In the genomic region with DNA sequence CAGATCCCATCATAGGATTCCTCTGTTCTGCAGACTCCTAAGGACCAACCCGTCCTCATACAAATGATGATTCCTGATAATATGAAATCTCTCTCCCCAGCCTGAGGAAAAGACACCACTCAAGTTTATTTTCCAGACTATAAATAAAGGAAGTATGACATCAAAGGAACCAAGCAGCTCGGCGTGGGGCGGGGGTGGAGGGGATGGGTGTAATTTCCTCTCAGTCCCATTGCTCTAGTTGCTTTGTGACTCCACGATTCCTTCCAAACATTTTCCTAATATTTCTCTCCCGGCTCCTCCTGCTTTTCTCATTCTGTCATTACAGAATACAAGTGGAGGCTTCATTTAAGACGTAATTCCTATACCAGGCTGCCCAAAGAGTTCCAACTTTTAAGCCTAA, we compare ENCODE assay signal across 8 mouse cellular contexts. TPM values are rescaled to one million over a fixed set of nuclear protein-coding genes. Genes with fewer than 3 reads are reported as not detected.
DNase-seq lines count a peak whose midpoint lies in the region; ATAC-seq and TF ChIP-seq lines count a peak whose summit lies in the region.

No protein-coding gene starts in this region.

- H3K4me2 ChIP-seq in forebrain, embryonic 15.5 days (replicated peaks) = peak overlapping the region; percentile 61
- peak overlapping the region; percentile 57 for H3K4me2 ChIP-seq in limb, embryonic 15.5 days
- peak overlapping the region; percentile 54 for H3K4me2 ChIP-seq in neural tube, embryonic 12.5 days (replicated peaks)

- H3K9me3 ChIP-seq in forebrain, embryonic 15.5 days = no peaks in the 10 kb centered on the region
- H3K9me3 ChIP-seq in limb, embryonic 15.5 days = no peaks in the 10 kb centered on the region
- H3K9me3 ChIP-seq in neural tube, embryonic 12.5 days = no peaks in the 10 kb centered on the region

- no peak for TF ChIP-seq CTCF in left cerebral cortex, adult 2 months (IDR thresholded peaks at IDR 0.05)

- no peaks in the 10 kb centered on the region for H3K27me3 ChIP-seq in forebrain, embryonic 15.5 days
- no peaks in the 10 kb centered on the region for H3K27me3 ChIP-seq in limb, embryonic 15.5 days
- H3K27me3 ChIP-seq in neural tube, embryonic 12.5 days (replicated peaks) = no peaks in the 10 kb centered on the region

- peak overlapping the region; percentile 86 for H3K27ac ChIP-seq in left cerebral cortex, adult 2 months
- peak overlapping the region; percentile 80 for H3K27ac ChIP-seq in forebrain, embryonic 15.5 days (replicated peaks)
- H3K27ac ChIP-seq in limb, embryonic 15.5 days = peak overlapping the region; percentile 80
- H3K27ac ChIP-seq in neural tube, embryonic 12.5 days = no peak overlapping the region

- ATAC-seq in forebrain, embryonic 15.5 days (replicated peaks) = peak; percentile 2; the same call in 1 of the 2 replicates
- ATAC-seq in limb, embryonic 15.5 days (ENCODE audit: insufficient number of reproducible peaks, low FRiP score, low TSS enrichment, low read depth) = no peak
- no peak for ATAC-seq in neural tube, embryonic 12.5 days (ENCODE audit: low FRiP score, low read depth)

- peak overlapping the region; percentile 52 for H3K9ac ChIP-seq in forebrain, embryonic 15.5 days (replicated peaks)
- peak overlapping the region; percentile 7; the same call in 1 of the 2 replicates for H3K9ac ChIP-seq in limb, embryonic 15.5 days
- 0 out of 2 replicates have a peak overlapping the region, but pooled peaks have one; percentile 79 for H3K9ac ChIP-seq in neural tube, embryonic 12.5 days

- intact Hi-C loops in left cerebral cortex, adult 2 months (cut with DNase I) = no loop called here
- intact Hi-C loops in left cerebral cortex, postnatal 4 days (cut with DNase I) = no loop called here

- peaks cover 6% of the 10 kb centered on the region; the same call in 1 of the 2 replicates for H3K36me3 ChIP-seq in forebrain, embryonic 15.5 days
- peaks cover 11% of the 10 kb centered on the region for H3K36me3 ChIP-seq in limb, embryonic 15.5 days
- H3K36me3 ChIP-seq in neural tube, embryonic 12.5 days = 0 out of 2 replicates have a peak, but pooled peaks cover 3% of the 10 kb centered on the region

- WGBS in forebrain, embryonic 15.5 days = 24% methylated on average over 7 of the region's 7 CpGs
- 11% methylated on average over 7 of the region's 7 CpGs for WGBS in limb, embryonic 15.5 days
- 12% methylated on average over 7 of the region's 7 CpGs for WGBS in neural tube, embryonic 12.5 days

- DNase-seq in left cerebral cortex, adult 2 months (ENCODE audit: extremely low spot score in 1 of 2, low spot score in 2 of 2) = no peak
- no peak for DNase-seq in left cerebral cortex, postnatal 4 days
- DNase-seq in layer of hippocampus, postnatal 25 days (ENCODE audit: extremely low spot score in 1 of 2, low spot score in 1 of 2) = no peak
- no peak for DNase-seq in MN1 (ENCODE audit: low spot score)
- DNase-seq in B cell, adult 2 months = no peak

- H3K4me1 ChIP-seq in forebrain, embryonic 15.5 days = peaks cover 18% of the 10 kb centered on the region
- peaks cover 30% of the 10 kb centered on the region for H3K4me1 ChIP-seq in limb, embryonic 15.5 days
- peaks cover 22% of the 10 kb centered on the region for H3K4me1 ChIP-seq in neural tube, embryonic 12.5 days

- peak overlapping the region; percentile 91 for H3K4me3 ChIP-seq in left cerebral cortex, adult 2 months
- peak overlapping the region; percentile 54 for H3K4me3 ChIP-seq in forebrain, embryonic 15.5 days
- H3K4me3 ChIP-seq in limb, embryonic 15.5 days = peak overlapping the region; percentile 65
- peak overlapping the region; percentile 61 for H3K4me3 ChIP-seq in neural tube, embryonic 12.5 days

RNA-seq across cellular contexts. Expression of a gene that starts 0.6 kb away (rescaled TPM):
- total RNA-seq in left cerebral cortex, adult 2 months (2021) = 10 to 100 TPM; 68.2 to 72.9 TPM
- 100 to 1,000 TPM in 1 of 2 experiments, 10 to 100 TPM in 1; 91.1 to 101 TPM for total RNA-seq in left cerebral cortex, postnatal 4 days (2021)
- polyA plus RNA-seq in forebrain, embryonic 15.5 days (2015; fragmentation: Nextera tagmentation; extraction: Ambion mirVana) = 31.3 and 39.8 TPM in 2 replicates
- polyA plus RNA-seq in limb, embryonic 15.5 days (2015; fragmentation: Nextera tagmentation; extraction: Ambion mirVana) = 30.2 and 35.9 TPM in 2 replicates
- polyA plus RNA-seq in neural tube, embryonic 12.5 days (2016; fragmentation: Nextera tagmentation; extraction: Ambion mirVana) = 26.9 and 36.5 TPM in 2 replicates
- total RNA-seq in layer of hippocampus, postnatal 25 days (2021) = 10 to 100 TPM; 71.6 to 76.2 TPM

RNA-seq across cellular contexts. Expression of a gene that starts 1.3 kb away (rescaled TPM):
- total RNA-seq in left cerebral cortex, adult 2 months (2021) = 1 to 10 TPM; 3.3 to 5.4 TPM
- 10 to 100 TPM in 1 of 2 experiments, 1 to 10 TPM in 1; 6.8 to 10.8 TPM for total RNA-seq in left cerebral cortex, postnatal 4 days (2021)
- polyA plus RNA-seq in forebrain, embryonic 15.5 days (2015; fragmentation: Nextera tagmentation; extraction: Ambion mirVana) = 12.7 and 14.7 TPM in 2 replicates
- 24.9 and 26.4 TPM in 2 replicates for polyA plus RNA-seq in limb, embryonic 15.5 days (2015; fragmentation: Nextera tagmentation; extraction: Ambion mirVana)
- polyA plus RNA-seq in neural tube, embryonic 12.5 days (2016; fragmentation: Nextera tagmentation; extraction: Ambion mirVana) = 13.1 and 13.5 TPM in 2 replicates
- 1 to 10 TPM; 4.2 to 6.5 TPM for total RNA-seq in layer of hippocampus, postnatal 25 days (2021)

RNA-seq across cellular contexts. Expression of a gene that starts 11.1 kb away (rescaled TPM):
- total RNA-seq in left cerebral cortex, adult 2 months (2021) = 10 to 100 TPM; 15.9 to 23.8 TPM
- total RNA-seq in left cerebral cortex, postnatal 4 days (2021) = 1 to 10 TPM; 5.6 to 6.9 TPM
- 4.3 TPM in 2 replicates for polyA plus RNA-seq in forebrain, embryonic 15.5 days (2015; fragmentation: Nextera tagmentation; extraction: Ambion mirVana)
- 11.9 and 13.6 TPM in 2 replicates for polyA plus RNA-seq in limb, embryonic 15.5 days (2015; fragmentation: Nextera tagmentation; extraction: Ambion mirVana)
- 4.7 and 4.8 TPM in 2 replicates for polyA plus RNA-seq in neural tube, embryonic 12.5 days (2016; fragmentation: Nextera tagmentation; extraction: Ambion mirVana)
- total RNA-seq in layer of hippocampus, postnatal 25 days (2021) = 10 to 100 TPM in 1 of 2 experiments, 1 to 10 TPM in 1; 9.4 to 11.5 TPM

RNA-seq across cellular contexts. Expression of a gene that starts 11.4 kb away (rescaled TPM):
- total RNA-seq in left cerebral cortex, adult 2 months (2021) = 1 to 10 TPM; 6.8 to 8.2 TPM
- 1 to 10 TPM; 2.4 to 2.5 TPM for total RNA-seq in left cerebral cortex, postnatal 4 days (2021)
- polyA plus RNA-seq in forebrain, embryonic 15.5 days (2015; fragmentation: Nextera tagmentation; extraction: Ambion mirVana) = 10.5 and 14.0 TPM in 2 replicates
- 5.6 and 8.9 TPM in 2 replicates for polyA plus RNA-seq in limb, embryonic 15.5 days (2015; fragmentation: Nextera tagmentation; extraction: Ambion mirVana)
- polyA plus RNA-seq in neural tube, embryonic 12.5 days (2016; fragmentation: Nextera tagmentation; extraction: Ambion mirVana) = 8.6 and 9.3 TPM in 2 replicates
- 10 to 100 TPM; 12.7 to 13.4 TPM for total RNA-seq in layer of hippocampus, postnatal 25 days (2021)

RNA-seq across cellular contexts. Expression of a gene that starts 21.8 kb away (rescaled TPM):
- 100 to 1,000 TPM; 148 to 150 TPM for total RNA-seq in left cerebral cortex, adult 2 months (2021)
- total RNA-seq in left cerebral cortex, postnatal 4 days (2021) = 100 to 1,000 TPM; 126 TPM
- polyA plus RNA-seq in forebrain, embryonic 15.5 days (2015; fragmentation: Nextera tagmentation; extraction: Ambion mirVana) = 294 and 306 TPM in 2 replicates
- polyA plus RNA-seq in limb, embryonic 15.5 days (2015; fragmentation: Nextera tagmentation; extraction: Ambion mirVana) = 267 and 300 TPM in 2 replicates
- 345 and 349 TPM in 2 replicates for polyA plus RNA-seq in neural tube, embryonic 12.5 days (2016; fragmentation: Nextera tagmentation; extraction: Ambion mirVana)
- 100 to 1,000 TPM; 151 to 172 TPM for total RNA-seq in layer of hippocampus, postnatal 25 days (2021)

Comparison
In these comparisons a context has a peak if more than half of its experiments do, and no peak if none do; other contexts are left out.
1. H3K9ac ChIP-seq: peak in every context shown above with its lines; median percentile 79 in neural tube, embryonic 12.5 days; 52 in forebrain, embryonic 15.5 days; 7 in limb, embryonic 15.5 days.